Mouse (Mus musculus): ENCODE measurements around the gene Lars2.

- no peak for TF ChIP-seq CTCF (IDR thresholded peaks at IDR 0.05; ENCODE audit: low read depth)
- TF ChIP-seq EP300 (optimal IDR thresholded peaks at IDR 0.05): no peak
Observed at GRCm38 (mm10) chr9:123394856-123395255, 28.1 kb downstream of the Lars2 start.
